Mouse (Mus musculus): ENCODE results near the gene Mtrf1.

GRCm38 (mm10) chr14:79397321-79398122 is at the start of gene Mtrf1:
- TF ChIP-seq ZNF384 (IDR thresholded peaks at IDR 0.05; ENCODE audit: low read depth, low read length), result no peak
- no peak for TF ChIP-seq USF1 (IDR thresholded peaks at IDR 0.05; ENCODE audit: low read depth, low read length)
- TF ChIP-seq CTCF (conservative IDR thresholded peaks at IDR 0.05 in 1 of 2, IDR thresholded peaks at IDR 0.05 in 1 of 2; ENCODE audit: low read depth in 2 of 2, low read length in 2 of 2), result no peak
- no peak for TF ChIP-seq EP300 (IDR thresholded peaks at IDR 0.05; ENCODE audit: low read length)
- TF ChIP-seq POLR2AphosphoS2 (IDR thresholded peaks at IDR 0.05; ENCODE audit: low read depth, low read length), result no peak
- peak; percentile 72 for TF ChIP-seq POLR2A (IDR thresholded peaks at IDR 0.05; ENCODE audit: low read depth, low read length)
- no peak for TF ChIP-seq MAFK (IDR thresholded peaks at IDR 0.05; ENCODE audit: insufficient replicate concordance, low read length)
- peak; percentile 85 for TF ChIP-seq ELF1 (IDR thresholded peaks at IDR 0.05; ENCODE audit: low read depth, low read length)
- TF ChIP-seq NELFE (IDR thresholded peaks at IDR 0.05; ENCODE audit: low read depth, low read length), result peak; percentile 62; the same call in 1 of the 2 replicates
- TF ChIP-seq HCFC1 (IDR thresholded peaks at IDR 0.05; ENCODE audit: low read depth, low read length), result peak; percentile 87

Data from CH12.LX (cell line).